Comparison of ENCODE assay signal across 18 mouse cellular contexts in the genomic region with DNA sequence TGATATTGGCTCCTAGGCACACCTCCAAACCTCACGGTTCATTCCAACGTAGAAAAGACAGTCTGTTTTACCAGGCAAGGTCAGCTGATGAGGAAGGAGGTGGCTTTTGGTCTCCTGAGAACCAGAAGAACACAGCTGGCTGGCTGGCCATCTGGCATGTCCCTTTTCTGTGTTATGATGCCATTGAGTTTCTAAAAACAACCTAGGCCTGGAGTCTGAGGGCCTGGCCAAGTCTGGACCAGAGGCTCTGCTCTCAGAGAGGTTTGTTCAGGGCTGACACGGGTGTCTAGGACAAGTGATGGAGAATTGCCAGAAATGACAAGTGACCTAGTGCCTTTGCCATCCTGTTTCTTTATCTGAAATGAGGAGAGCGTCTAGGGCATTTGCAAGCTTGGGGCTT. TPM values are rescaled to one million over a fixed set of nuclear protein-coding genes. Genes with fewer than 3 reads are reported as not detected.
DNase-seq lines count a peak whose midpoint lies in the region; ATAC-seq and TF ChIP-seq lines count a peak whose summit lies in the region.
"Had no signal": no experiment of that assay in that cellular context is flagged by ENCODE, and none has a peak within 500 bp of the region (broad histone marks: within the 10 kb centered on the region; RNA-seq: fewer than 3 reads in every experiment).

No protein-coding gene starts in this region.

- no peak overlapping the region for H3K4me2 ChIP-seq in lung, postnatal 0 days (replicated peaks; ENCODE audit: low read depth, low read length)
- no peak overlapping the region for H3K4me2 ChIP-seq in heart, embryonic 12.5 days
- H3K4me2 ChIP-seq in liver, embryonic 11.5 days = no peak overlapping the region
- no peak overlapping the region for H3K4me2 ChIP-seq in neural tube, embryonic 15.5 days
- H3K4me2 ChIP-seq: embryonic facial prominence, embryonic 12.5 days; kidney, embryonic 15.5 days; liver, embryonic 15.5 days; stomach, embryonic 15.5 days had no signal

- intact Hi-C loops in heart, postnatal 36 days (cut with DNase I) = no loop called here

- peak; percentile 8 for DNase-seq in lung, postnatal 10 days
- no peak for DNase-seq in lung, postnatal 0 days (ENCODE audit: low spot score)
- DNase-seq in gastrocnemius, postnatal 25 days = peak; percentile 53
- DNase-seq in heart, postnatal 36 days = peak; percentile 42 to 55
- no peak for DNase-seq in spleen, postnatal 36 days (ENCODE audit: low spot score in 2 of 2)
- DNase-seq in liver, embryonic 11.5 days (ENCODE audit: low spot score) = no peak
- DNase-seq: adrenal gland, adult 8-10 months; cerebellum, postnatal 25 days; thymus, postnatal 36 days had no signal

- no peak overlapping the region for H3K4me3 ChIP-seq in lung, postnatal 0 days (ENCODE audit: low read depth, low read length)
- no peak overlapping the region for H3K4me3 ChIP-seq in heart, embryonic 12.5 days
- no peak overlapping the region for H3K4me3 ChIP-seq in liver, embryonic 11.5 days (ENCODE audit: low read depth, low read length)
- no peak overlapping the region for H3K4me3 ChIP-seq in neural tube, embryonic 15.5 days (replicated peaks)
- H3K4me3 ChIP-seq: embryonic facial prominence, embryonic 12.5 days; kidney, embryonic 15.5 days; liver, embryonic 15.5 days; stomach, embryonic 15.5 days had no signal

- no peaks in the 10 kb centered on the region; the same call in 1 of the 2 replicates for H3K4me1 ChIP-seq in lung, postnatal 0 days (ENCODE audit: insufficient read depth, low read depth, low read length)
- peaks cover 31% of the 10 kb centered on the region for H3K4me1 ChIP-seq in heart, embryonic 12.5 days (replicated peaks)
- no peaks in the 10 kb centered on the region; the same call in 1 of the 2 replicates for H3K4me1 ChIP-seq in liver, embryonic 11.5 days (replicated peaks; ENCODE audit: control insufficient read depth, insufficient read depth, low read length)
- H3K4me1 ChIP-seq in neural tube, embryonic 15.5 days = peaks cover 10% of the 10 kb centered on the region
- H3K4me1 ChIP-seq: liver, embryonic 15.5 days; stomach, embryonic 15.5 days had no signal

- ATAC-seq in lung, postnatal 0 days = no peak
- no peak for ATAC-seq in heart, embryonic 12.5 days (ENCODE audit: insufficient number of reproducible peaks, low FRiP score)
- ATAC-seq in liver, embryonic 11.5 days (replicated peaks; ENCODE audit: low FRiP score) = no peak
- ATAC-seq in neural tube, embryonic 15.5 days (ENCODE audit: low FRiP score) = no peak
- ATAC-seq: midbrain, embryonic 16.5 days had no signal

- no peak overlapping the region for H3K9ac ChIP-seq in lung, postnatal 0 days (replicated peaks; ENCODE audit: low read depth)
- H3K9ac ChIP-seq in heart, embryonic 12.5 days = no peak overlapping the region
- H3K9ac ChIP-seq in liver, embryonic 11.5 days (ENCODE audit: low read depth, low read length) = no peak overlapping the region
- no peak overlapping the region for H3K9ac ChIP-seq in neural tube, embryonic 15.5 days (replicated peaks)
- H3K9ac ChIP-seq: embryonic facial prominence, embryonic 12.5 days; kidney, embryonic 15.5 days; liver, embryonic 15.5 days; stomach, embryonic 15.5 days had no signal

- TF ChIP-seq CTCF in lung, postnatal 0 days (IDR thresholded peaks at IDR 0.05) = no peak

- H3K36me3 ChIP-seq in lung, postnatal 0 days (ENCODE audit: insufficient read depth, low read length) = no peaks in the 10 kb centered on the region
- no peaks in the 10 kb centered on the region for H3K36me3 ChIP-seq in heart, embryonic 12.5 days
- H3K36me3 ChIP-seq in liver, embryonic 11.5 days (ENCODE audit: control insufficient read depth, insufficient read depth, low read length) = no peaks in the 10 kb centered on the region
- no peaks in the 10 kb centered on the region for H3K36me3 ChIP-seq in neural tube, embryonic 15.5 days
- H3K36me3 ChIP-seq: embryonic facial prominence, embryonic 12.5 days; G1E; kidney, embryonic 15.5 days; liver, embryonic 15.5 days; stomach, embryonic 15.5 days had no signal

- no peaks in the 10 kb centered on the region for H3K9me3 ChIP-seq in lung, postnatal 0 days (ENCODE audit: low read length)
- H3K9me3 ChIP-seq in heart, embryonic 12.5 days (replicated peaks) = no peaks in the 10 kb centered on the region
- H3K9me3 ChIP-seq in liver, embryonic 11.5 days (ENCODE audit: control insufficient read depth, low read length) = no peaks in the 10 kb centered on the region
- no peaks in the 10 kb centered on the region for H3K9me3 ChIP-seq in neural tube, embryonic 15.5 days (replicated peaks)
- H3K9me3 ChIP-seq: embryonic facial prominence, embryonic 12.5 days; G1E; kidney, embryonic 15.5 days; liver, embryonic 15.5 days; stomach, embryonic 15.5 days had no signal

- no peak for TF ChIP-seq EP300 in lung, postnatal 0 days (IDR thresholded peaks at IDR 0.05)

- no peaks in the 10 kb centered on the region for H3K27me3 ChIP-seq in lung, postnatal 0 days (replicated peaks; ENCODE audit: insufficient read depth, low read length)
- H3K27me3 ChIP-seq in heart, embryonic 12.5 days (replicated peaks) = no peaks in the 10 kb centered on the region
- H3K27me3 ChIP-seq in liver, embryonic 11.5 days (replicated peaks; ENCODE audit: control insufficient read depth, insufficient read depth, low read length) = peaks cover 2% of the 10 kb centered on the region; the same call in 1 of the 2 replicates
- H3K27me3 ChIP-seq in neural tube, embryonic 15.5 days (replicated peaks) = no peaks in the 10 kb centered on the region
- H3K27me3 ChIP-seq: embryonic facial prominence, embryonic 12.5 days; kidney, embryonic 15.5 days; stomach, embryonic 15.5 days had no signal

- 59% methylated on average over 4 of the region's 4 CpGs for WGBS in lung, postnatal 0 days
- WGBS in heart, embryonic 12.5 days = 39% methylated on average over 4 of the region's 4 CpGs
- 80% methylated on average over 4 of the region's 4 CpGs for WGBS in liver, embryonic 11.5 days
- 90% methylated on average over 4 of the region's 4 CpGs for WGBS in neural tube, embryonic 15.5 days

- no peak overlapping the region for H3K27ac ChIP-seq in lung, postnatal 0 days (ENCODE audit: low read length)
- H3K27ac ChIP-seq in heart, embryonic 12.5 days (ENCODE audit: poor library complexity, severe bottlenecking) = peak overlapping the region; percentile 80
- no peak overlapping the region for H3K27ac ChIP-seq in liver, embryonic 11.5 days (ENCODE audit: low read depth, low read length)
- no peak overlapping the region for H3K27ac ChIP-seq in neural tube, embryonic 15.5 days (replicated peaks)
- H3K27ac ChIP-seq: embryonic facial prominence, embryonic 12.5 days; kidney, embryonic 15.5 days; liver, embryonic 15.5 days; macrophage; stomach, embryonic 15.5 days had no signal

RNA-seq across cellular contexts. Expression of a gene that starts 20.5 kb away (rescaled TPM):
- 44.5 and 48.1 TPM in 2 replicates for polyA plus RNA-seq in lung, postnatal 0 days (2015; fragmentation: Nextera tagmentation; extraction: Ambion mirVana)
- 10 to 100 TPM; 29.3 to 32.0 TPM for total RNA-seq in gastrocnemius, postnatal 25 days (2021)
- polyA plus RNA-seq in heart, embryonic 12.5 days (2016; fragmentation: Nextera tagmentation; extraction: Ambion mirVana) = 78.3 and 81.8 TPM in 2 replicates
- 10 to 100 TPM; 69.9 to 88.1 TPM for total RNA-seq in heart, postnatal 36 days (2021)
- polyA plus RNA-seq in liver, embryonic 11.5 days (2014; fragmentation: Nextera tagmentation; extraction: Ambion mirVana) = 47.3 and 51.8 TPM in 2 replicates
- 124 and 140 TPM in 2 replicates for polyA plus RNA-seq in neural tube, embryonic 15.5 days (2015; fragmentation: Nextera tagmentation; extraction: Ambion mirVana)

RNA-seq across cellular contexts. Expression of a gene that starts 28.1 kb away (rescaled TPM):
- 30.8 and 34.1 TPM in 2 replicates for polyA plus RNA-seq in lung, postnatal 0 days (2015; fragmentation: Nextera tagmentation; extraction: Ambion mirVana)
- 10 to 100 TPM; 13.5 to 14.4 TPM for total RNA-seq in gastrocnemius, postnatal 25 days (2021)
- polyA plus RNA-seq in heart, embryonic 12.5 days (2016; fragmentation: Nextera tagmentation; extraction: Ambion mirVana) = 39.4 and 40.8 TPM in 2 replicates
- total RNA-seq in heart, postnatal 36 days (2021) = 10 to 100 TPM; 21.2 to 23.0 TPM
- polyA plus RNA-seq in liver, embryonic 11.5 days (2014; fragmentation: Nextera tagmentation; extraction: Ambion mirVana) = 52.8 and 57.7 TPM in 2 replicates
- 54.2 and 57.8 TPM in 2 replicates for polyA plus RNA-seq in neural tube, embryonic 15.5 days (2015; fragmentation: Nextera tagmentation; extraction: Ambion mirVana)

Comparison
In these comparisons a context has a peak if more than half of its experiments do, and no peak if none do; other contexts are left out.
1. DNase-seq: peak in lung, postnatal 10 days (single experiment), gastrocnemius, postnatal 25 days (single experiment) and heart, postnatal 36 days (2 of 2); none in lung, postnatal 0 days (single experiment), spleen, postnatal 36 days (0 of 2) and liver, embryonic 11.5 days (single experiment).